Mouse (Mus musculus) thymus, postnatal 10 days (tissue): Measurements from ENCODE around the gene Qpct.
A peak's percentile ranks its signal among the peaks of the same experiment; 100 is the strongest.
"Not testable (repeated sequence)": the region's sequence is repeated elsewhere in the genome, so short reads cannot be mapped to it uniquely, and the experiment has no call there.

Source experiments
- DNase-seq, 2 experiments: peaks; one replicate each; pipeline ENCODE4 v3.0.0; 2021; ENCODE audit warnings: low spot score in 2 of 2

Qpct gene

DNA sequence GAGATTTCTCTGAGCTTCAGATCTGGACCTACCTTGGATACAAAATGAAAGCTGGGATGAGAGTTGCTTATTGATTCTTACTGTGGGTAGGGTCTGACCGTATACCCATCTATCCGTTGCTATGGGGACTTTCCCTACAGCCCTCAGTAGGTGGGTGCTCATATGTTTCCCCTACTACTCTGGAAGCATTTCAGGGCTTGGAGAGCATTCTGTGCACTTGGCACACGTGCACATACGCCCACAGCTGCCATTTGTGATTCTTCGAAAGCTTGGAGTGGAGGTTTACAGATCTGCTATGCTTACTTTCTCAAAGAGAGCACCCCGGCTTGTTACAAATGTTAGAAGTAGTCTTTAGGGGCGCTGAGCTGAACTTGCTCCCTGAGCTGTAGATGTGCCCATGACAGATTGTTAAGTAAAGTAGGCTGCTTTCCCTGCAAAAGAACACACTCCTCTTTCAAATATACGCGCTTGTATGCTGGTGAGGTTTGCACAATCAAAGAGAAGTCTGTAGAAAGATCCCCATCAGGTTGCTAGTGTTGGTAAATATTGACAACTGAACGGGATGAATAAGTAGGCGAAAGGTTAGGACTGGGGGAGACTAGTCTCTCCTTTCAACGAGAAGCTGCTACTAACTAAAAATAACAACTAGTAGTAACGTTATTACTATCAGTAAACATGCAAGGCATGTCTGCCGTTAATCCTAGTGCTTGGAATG lies 18.2 kb downstream of the Qpct start:
- no peak for DNase-seq

DNA sequence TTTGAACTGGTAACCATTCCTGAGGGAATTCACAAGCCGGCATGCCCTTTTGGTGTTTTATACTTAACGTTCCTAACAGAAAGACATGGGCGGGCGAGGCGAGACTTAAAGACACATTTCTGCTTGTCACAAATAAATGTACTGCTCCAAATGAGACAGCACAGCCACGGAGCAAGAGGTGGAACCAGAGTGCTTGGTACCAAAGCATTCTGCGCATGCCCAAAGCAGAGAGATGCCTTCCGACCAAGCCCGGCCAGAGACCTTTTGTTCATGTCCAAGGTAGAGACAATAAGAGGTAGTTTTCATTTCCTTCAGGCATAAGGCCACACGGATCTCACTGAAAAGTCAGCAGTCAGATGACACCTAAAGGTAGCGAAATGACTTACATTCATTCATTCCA lies 20.2 kb downstream of the Qpct start:
- DNase-seq: no peak

DNA sequence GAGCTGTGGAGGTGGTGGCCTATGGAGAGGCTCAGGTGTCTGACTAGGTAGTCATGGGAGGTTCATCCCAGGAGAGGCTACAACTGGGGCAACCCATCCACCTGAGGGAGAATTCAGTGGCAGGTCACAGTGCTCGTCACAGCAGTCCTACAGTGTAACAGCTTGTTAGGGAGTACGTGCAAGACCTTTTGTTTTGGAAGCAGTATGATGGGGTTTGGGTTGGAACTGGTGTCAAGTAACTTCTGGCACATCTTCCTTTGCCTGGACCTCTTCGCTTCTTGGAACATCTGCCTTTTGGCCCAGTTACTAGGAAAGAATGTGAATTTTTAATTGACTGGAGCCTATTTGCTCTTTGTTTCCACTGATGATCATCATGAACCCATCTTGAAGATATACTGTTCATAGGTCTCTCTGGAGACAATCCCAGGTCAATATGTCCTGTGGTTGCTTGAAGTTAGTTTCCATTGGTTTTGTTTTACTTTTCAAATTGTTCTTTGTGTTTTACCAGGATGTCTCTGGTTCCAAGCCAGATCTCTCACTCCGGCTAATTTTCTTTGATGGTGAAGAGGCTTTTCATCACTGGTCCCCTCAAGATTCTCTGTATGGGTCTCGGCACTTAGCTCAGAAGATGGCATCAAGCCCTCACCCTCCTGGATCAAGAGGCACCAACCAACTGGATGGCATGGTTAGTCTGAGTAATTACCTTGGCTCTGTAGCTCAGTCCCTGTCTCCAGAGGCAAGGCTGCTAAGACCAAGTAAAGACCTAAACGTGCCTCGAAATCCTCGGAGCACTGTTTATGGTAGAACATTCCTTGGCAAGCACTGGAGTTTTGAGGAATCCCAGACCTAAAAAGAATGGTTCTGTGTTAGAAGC lies 25.5 kb downstream of the Qpct start:
- DNase-seq: no peak

DNA sequence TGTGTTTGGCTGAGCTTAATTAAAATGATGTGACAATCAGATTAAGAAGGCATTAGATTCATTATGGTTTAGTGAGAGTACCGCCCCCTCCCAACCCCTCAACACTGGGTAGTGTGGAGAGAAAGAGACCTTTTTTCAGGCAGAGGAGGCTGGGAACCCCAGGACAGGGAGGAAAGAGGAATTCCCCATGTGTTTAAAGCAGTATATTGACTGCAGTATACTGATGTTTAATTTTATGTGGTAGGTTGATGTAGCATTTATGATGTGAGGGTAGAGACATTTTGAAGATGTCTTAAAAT lies 26.1 kb downstream of the Qpct start:
- no peak for DNase-seq

DNA sequence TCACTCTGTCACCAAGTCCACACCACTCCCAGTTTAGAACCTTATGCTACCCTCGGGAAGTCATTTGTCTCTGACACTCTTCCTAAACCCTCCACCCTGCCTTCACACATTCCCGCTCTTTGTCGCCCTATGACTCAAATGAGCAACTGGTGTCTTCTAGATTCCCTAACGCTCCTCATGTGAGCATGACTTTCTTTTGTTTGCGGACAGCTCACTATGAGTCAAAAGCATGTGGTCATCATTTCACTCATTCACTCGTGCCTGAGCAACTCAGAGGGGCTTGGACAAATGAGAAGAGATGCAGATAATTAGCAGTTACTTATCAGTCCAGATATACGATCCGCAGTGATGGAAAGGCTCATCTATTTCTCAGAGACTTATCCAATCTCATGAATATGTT lies 26.5 kb downstream of the Qpct start:
- no peak for DNase-seq

DNA sequence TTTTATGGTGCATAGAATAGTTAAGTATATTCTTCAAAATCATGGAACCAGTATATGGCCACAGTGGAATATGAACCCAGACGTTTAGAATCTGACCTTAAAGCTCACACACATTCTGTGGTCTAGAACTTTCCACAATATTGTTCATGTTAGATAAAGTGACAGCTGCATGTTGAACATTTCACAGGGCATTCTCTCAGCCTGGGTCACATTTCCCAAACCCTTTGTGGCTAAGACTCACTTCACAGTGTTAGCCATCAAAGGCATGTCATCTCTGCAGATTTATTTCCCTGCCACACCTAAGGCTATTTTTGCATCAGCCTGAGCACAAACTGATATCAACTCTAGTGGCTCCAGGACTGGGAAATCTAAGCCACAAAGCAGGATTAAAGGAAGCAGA lies 40.0 kb downstream of the Qpct start:
- DNase-seq: no peak

DNA sequence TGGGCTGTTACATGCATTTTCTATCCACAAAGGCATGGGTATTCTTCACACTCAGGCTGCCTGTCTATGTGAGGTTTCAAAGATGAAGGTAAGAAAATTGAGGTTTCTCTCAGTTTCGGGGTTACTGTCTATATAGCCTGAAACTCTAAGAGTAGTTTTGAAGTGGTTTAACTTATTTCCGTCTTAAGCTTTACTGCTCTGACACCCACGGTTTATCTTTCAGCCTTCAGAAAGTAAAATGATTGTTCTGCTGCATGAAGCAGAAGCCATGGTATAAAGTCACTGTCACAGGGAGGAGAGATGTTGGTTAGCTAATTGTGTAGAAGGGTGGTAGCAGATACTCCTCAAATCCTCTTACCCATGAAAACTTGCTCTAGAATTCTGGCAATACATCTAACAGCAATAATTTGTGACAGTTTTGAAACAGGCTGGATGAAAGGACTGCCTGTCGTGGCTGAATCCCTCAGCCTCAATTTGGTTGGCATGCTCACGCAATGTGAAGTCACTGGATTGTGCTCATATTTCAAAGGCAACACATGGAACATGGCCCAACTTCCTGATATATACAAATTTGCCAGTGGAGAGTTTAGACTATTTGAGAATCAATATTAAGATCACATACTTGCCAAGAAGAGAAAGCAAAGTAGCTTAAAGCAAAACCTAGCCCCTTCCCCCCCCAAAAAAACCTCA lies 41.7 kb downstream of the Qpct start:
- DNase-seq: peak in 1 of 2 experiments; percentile 9

DNA sequence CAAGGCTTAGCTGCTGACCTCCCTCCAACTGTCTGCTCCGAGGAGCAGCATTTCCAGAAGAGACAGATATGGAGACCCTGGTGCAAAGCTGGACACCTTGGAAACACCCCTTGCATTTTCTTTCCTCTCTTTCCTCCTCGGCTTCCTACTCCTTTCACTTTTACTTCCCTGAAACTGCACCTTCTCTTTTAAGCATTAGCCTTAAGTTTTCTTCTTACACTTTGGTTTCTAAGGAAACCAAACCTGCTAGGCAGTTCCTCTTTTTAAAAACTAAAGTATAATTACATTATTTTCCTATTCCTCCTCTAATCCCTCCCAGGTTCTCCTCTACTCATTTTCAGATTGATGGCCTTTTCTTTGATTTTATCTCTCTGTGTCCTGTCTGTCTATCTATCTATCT lies 43.9 kb downstream of the Qpct start:
- no peak for DNase-seq

DNA sequence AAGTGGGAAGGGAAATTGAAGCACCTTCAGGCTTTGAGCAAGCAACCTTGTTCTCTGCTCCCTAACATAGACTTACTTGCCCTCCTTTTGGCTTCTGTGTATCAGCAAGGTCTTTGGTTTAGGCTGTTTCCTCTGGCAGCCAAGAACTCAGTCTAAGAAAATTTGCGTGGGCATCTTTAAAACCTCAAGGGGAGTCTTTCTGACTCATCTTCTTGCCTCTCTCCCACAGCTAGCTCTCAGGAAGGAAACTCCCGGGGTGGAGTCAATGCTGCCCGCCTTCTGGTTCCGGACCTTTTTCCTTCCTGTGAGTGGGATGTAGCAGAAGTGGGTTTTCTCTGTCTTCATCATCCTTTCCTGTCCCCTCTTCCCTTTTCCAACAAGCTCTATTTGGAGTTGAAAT lies 48.2 kb downstream of the Qpct start:
- DNase-seq: peak; percentile 7 to 11

DNA sequence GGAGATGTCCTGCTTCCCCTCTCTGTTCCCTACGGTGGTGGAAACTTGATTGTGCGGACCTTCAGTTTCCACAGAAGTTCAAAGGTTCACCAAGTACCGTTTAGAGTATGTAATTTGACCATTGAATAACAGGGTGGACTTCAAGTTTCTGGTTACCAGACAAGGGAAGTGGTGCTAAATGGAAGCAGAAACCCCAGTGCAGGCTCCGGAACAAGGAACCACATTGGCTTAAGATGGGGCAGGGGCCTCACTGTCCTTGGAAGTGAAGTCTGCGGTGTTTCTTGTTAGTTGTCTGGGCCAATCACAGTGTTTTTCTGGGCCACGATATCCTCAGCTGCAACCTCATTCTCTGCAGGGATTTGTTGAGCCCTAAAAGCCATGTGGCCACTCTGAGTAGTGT lies 56.5 kb downstream of the Qpct start:
- DNase-seq: no peak

DNA sequence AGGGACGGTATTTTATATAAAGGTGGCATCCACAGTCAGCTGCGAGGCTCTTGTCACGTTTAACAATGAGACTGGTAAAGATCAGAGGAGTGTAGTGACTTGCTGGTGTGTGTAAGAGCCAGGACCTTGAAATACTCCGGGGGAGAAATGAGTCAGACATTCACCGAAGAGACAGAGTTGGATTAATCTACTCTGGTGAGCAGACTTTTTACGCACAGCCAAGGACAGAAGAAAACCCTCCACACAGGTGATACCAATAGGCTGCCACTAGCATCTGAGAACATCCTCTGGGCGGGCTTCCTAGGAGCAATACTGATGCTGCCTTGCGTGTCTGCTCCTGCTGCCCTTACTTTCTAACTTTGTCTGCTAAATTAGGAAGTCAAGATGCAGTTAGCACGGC lies 57.9 kb downstream of the Qpct start:
- DNase-seq: no peak

DNA sequence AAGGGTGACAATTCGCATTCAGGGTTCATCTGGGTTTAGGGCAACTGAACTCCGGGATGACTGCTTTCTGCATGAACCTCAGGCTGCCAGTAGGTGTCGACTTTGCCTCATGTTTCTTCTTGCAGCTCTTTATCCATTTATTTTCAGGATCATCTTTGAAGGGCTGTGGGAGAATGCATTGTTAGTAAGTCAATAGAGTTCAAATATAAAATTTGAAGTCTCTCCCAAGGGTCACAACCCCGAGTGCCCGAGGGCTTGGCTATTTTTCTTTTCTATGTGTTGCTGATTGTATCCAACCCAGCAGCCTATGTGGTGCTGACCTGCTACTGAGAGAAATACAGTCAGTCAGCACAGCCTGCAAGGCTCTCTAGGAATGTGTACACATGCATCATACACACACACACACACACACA lies 59.2 kb downstream of the Qpct start:
- DNase-seq: peak in 1 of 2 experiments; percentile 8

DNA sequence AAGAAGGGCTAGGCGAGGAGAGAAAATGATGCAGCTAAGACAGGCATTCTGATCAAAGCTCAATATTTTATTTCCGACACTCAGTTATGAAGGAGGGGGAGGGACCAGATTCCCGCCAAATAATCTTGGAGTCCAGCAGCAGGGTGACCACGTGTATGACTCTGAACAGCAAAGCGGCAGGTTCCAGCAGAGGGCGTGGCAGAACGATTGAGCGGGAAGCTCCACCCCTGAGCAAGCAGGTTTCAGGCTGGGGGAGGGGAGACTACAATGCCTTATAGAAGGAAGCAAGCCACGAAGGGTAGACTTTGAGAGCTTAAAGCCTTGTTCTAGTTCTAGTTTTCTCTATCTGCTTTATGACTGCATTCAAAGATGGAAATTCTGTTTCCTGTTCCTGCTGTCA lies 63.5 kb downstream of the Qpct start:
- DNase-seq: not testable (repeated sequence)

DNA sequence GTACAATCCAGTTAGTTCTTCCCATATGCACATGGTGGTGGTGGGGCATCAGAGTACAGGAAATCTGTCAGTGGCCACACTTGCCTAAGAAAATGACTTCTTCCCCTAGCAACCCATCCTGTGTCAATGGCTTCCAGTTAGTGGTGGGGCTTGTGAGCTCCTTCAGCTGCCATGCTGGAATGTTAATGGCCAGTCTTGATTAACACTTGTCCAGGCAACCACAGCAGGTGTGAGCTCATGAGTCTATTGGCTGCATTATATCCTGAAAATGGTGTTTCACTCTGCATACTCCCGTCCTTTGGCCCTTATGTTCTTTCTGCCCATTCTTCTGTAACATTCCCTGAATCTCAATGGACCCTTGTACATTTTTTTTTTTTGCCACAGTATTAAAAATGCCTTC lies 67.4 kb downstream of the Qpct start:
- DNase-seq: no peak

DNA sequence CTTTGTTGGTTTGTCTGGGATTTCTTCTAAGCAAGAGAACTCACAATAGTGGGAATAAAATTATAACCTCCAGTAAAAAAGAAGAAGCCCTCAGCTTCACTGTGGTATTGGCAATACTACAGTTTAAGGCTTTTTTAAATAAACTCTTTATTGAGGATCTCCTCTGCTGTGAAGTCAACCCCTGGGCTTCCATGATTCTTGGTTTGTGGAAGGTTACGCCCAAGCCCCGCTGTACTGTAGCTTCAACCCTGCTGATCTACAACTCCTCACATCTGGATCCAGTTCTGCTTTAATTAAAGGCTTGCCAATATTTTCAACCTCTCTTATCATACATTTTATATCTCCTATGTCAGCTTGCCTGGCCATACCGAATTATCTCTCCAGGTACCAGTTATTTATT lies 68.6 kb downstream of the Qpct start:
- DNase-seq: no peak

DNA sequence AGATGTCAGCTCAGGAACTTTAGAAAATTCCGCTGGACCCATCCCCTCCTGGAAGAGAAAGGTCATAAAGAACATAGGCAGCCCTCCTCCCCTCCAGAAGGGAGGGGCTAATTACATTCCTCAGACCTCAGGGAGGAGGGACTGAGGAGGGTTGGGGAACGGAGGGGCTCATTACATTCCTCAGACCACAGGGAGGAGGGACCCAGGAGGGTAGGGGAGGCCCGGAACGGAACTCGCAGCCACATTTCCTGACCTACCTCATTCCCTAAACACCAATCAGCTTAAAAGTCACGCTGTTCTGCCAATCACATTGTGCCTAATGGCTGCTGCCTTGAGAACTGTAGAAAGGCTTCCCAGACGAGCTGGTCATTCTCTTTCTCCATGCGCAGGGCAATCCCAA lies 82.0 kb downstream of the Qpct start:
- DNase-seq: no peak

DNA sequence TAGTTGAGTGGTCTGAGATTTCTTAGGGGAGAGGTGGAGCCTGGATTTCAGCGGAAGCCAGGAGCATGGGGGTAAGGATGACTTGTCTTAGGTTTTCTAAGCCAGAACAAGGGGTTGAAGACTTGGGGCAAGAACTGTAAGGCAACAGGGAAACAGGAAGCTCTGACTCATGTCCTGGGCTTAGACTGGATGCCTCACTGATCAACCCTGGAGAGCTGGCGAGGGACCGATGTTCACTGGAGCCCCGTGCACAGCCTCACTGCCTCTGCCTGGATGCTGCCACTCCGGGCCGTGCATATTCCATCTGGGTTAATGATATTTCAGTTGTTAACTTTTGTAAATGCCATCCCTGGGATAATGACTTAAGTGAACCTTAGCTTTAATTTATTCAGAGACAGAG lies 84.1 kb downstream of the Qpct start:
- DNase-seq: no peak

DNA sequence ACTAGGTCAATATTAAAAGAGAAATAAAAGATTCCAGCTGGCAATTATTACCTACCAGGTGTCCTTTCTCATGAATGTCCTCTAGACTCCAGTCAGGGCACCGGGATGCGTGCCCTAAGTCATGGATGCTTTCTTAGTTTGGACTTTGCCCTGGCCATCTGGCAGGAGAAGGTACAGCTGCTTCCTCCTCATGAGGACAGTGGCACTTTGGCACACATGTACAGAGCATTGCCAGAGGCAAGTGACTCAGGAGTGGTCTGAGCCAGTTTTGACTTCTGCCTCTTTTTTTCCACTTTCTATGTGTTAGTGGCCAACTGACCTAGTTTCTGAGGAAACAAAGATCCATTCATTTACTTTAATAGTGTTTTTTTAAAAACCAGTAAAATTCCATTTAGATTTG lies 84.7 kb downstream of the Qpct start:
- DNase-seq: no peak
